Mouse (Mus musculus) erythroblast, embryonic 14.5 days (primary cell): ENCODE results near the gene Lrrc1. TPM values are rescaled to one million over a fixed set of nuclear protein-coding genes. Genes with fewer than 3 reads are reported as not detected.

Source experiments
- H3K27me3 ChIP-seq: 2 replicates; pipeline ENCODE4 v1.6.1; 2012; ENCODE audit warnings: inconsistent platforms; ENCODE audit not compliant: control insufficient read depth
- H3K36me3 ChIP-seq: 2 replicates; pipeline ENCODE4 v1.6.1; 2012; ENCODE audit warnings: mild to moderate bottlenecking, inconsistent platforms; ENCODE audit not compliant: control insufficient read depth
- H3K4me1 ChIP-seq: 2 replicates; pipeline ENCODE4 v1.6.1; 2012; ENCODE audit warnings: inconsistent platforms; ENCODE audit not compliant: control insufficient read depth
- H3K4me3 ChIP-seq: replicated peaks from 2 replicates; pipeline ENCODE3; 2012; ENCODE audit warnings: moderate library complexity, mild to moderate bottlenecking, inconsistent platforms
- H3K9me3 ChIP-seq: 2 replicates; pipeline ENCODE4 v1.6.1; 2012; ENCODE audit warnings: low read length, inconsistent platforms, mixed read lengths; ENCODE audit not compliant: control insufficient read depth
- GATA1 ChIP-seq: IDR thresholded peaks from 2 replicates; pipeline ENCODE4 v1.6.1; 2012; ENCODE audit warnings: low read length, inconsistent platforms, mixed read lengths
- TAL1 ChIP-seq: IDR thresholded peaks from 3 replicates; pipeline ENCODE4 v1.6.1; 2012; ENCODE audit warnings: low read length, inconsistent platforms, mixed read lengths
- polyA plus RNA-seq: library from polyadenylated mRNA; stranded (reverse); fragments of >175 nt; gene quantifications from 2 replicates; pipeline ENCODE4 v1.2.3, GENCODE M21; 2012

Lrrc1 gene
- polyA plus RNA-seq, 1 experiment = 0.09 TPM

GRCm38 (mm10) chr9:77418800-77419199 is 125.9 kb downstream of the Lrrc1 start:
- Histone ChIP-seq H3K9me3 (no peaks in the 10 kb centered on the region), H3K27me3 (no peaks in the 10 kb centered on the region), H3K36me3 (no peaks in the 10 kb centered on the region), H3K4me1 (peaks cover 39% of the 10 kb centered on the region), H3K4me3 (no peak overlapping the region)
- TF ChIP-seq GATA1 (no peak), TAL1 (no peak)

GRCm38 (mm10) chr9:77416486-77416885 is 128.2 kb downstream of the Lrrc1 start:
- no peak overlapping the region for H3K4me3 ChIP-seq
- no peak for TF ChIP-seq TAL1
- H3K9me3 ChIP-seq = no peaks in the 10 kb centered on the region
- peaks cover 29% of the 10 kb centered on the region for H3K4me1 ChIP-seq
- no peaks in the 10 kb centered on the region for H3K36me3 ChIP-seq
- H3K27me3 ChIP-seq = no peaks in the 10 kb centered on the region

DNA sequence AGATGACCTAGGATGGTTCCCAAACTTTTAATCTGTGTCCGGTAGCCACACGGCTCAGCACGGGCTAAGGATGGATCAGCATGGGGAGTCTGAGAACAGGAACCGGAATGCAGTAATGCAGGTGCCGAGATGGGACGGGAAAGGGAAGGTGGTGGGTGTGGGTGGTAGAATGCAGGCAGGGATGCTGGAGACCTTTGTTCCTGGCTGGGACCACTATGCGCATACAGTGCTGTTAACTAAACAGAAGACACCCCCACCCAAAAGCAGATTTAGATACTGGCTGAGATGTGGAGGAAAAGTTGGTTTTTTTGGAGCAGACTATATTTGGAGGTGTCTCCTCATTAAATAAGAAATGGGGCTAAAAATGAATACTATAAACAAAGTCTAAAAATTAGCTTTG is 128.7 kb downstream of the Lrrc1 start:
- H3K27me3 ChIP-seq = no peaks in the 10 kb centered on the region
- H3K36me3 ChIP-seq = no peaks in the 10 kb centered on the region
- H3K4me1 ChIP-seq = peaks cover 26% of the 10 kb centered on the region
- H3K4me3 ChIP-seq = no peak overlapping the region
- TF ChIP-seq GATA1 (no peak), TAL1 (no peak)
- H3K9me3 ChIP-seq = no peaks in the 10 kb centered on the region

DNA sequence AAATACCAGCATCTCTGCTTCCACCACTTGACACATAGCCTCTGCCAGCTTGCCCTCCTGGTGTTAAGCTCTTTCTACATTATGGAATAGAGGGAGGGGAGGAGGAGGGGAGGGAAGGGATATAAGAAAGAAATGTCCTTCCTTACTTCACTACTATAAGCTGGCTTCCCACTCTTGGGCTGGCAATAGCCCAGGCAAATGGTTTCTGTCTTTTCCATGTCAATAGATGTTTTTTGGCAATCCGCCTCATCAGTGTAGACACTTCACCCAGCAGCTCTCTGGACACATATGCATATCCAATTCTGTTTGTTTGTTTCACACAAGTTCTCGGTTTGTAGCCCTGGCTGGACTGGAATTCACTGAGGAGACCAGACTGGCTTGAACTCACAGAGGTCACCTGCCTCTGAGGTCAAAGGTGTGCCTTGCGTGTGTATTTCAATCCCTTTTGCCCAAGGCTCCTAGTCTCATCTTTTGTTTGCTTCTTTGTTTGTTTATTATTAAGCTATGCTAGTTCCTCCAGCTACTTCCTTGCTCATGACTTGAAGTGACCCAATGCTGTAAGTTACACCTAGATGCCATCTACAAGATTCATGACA is 132.7 kb downstream of the Lrrc1 start:
- no peaks in the 10 kb centered on the region for H3K4me1 ChIP-seq

GRCm38 (mm10) chr9:77410968-77411367 is 133.7 kb downstream of the Lrrc1 start:
- no peak for TF ChIP-seq GATA1
- no peak for TF ChIP-seq TAL1

More for the DNA sequence above, 132.7 kb downstream of the Lrrc1 start:
- Histone ChIP-seq H3K36me3 (no peaks in the 10 kb centered on the region), H3K27me3 (no peaks in the 10 kb centered on the region), H3K4me3 (no peak overlapping the region), H3K9me3 (no peaks in the 10 kb centered on the region)
- TF ChIP-seq GATA1 (no peak), TAL1 (no peak)

GRCm38 (mm10) chr9:77410524-77410923 is 134.1 kb downstream of the Lrrc1 start:
- TF ChIP-seq TAL1 = no peak
- Histone ChIP-seq H3K27me3 (no peaks in the 10 kb centered on the region), H3K4me1 (no peaks in the 10 kb centered on the region), H3K9me3 (no peaks in the 10 kb centered on the region), H3K36me3 (no peaks in the 10 kb centered on the region), H3K4me3 (no peak overlapping the region)

More at GRCm38 (mm10) chr9:77410968-77411367, 133.7 kb downstream of the Lrrc1 start:
- H3K4me1 ChIP-seq = no peaks in the 10 kb centered on the region
- no peaks in the 10 kb centered on the region for H3K36me3 ChIP-seq
- H3K4me3 ChIP-seq = no peak overlapping the region
- H3K27me3 ChIP-seq = no peaks in the 10 kb centered on the region
- no peaks in the 10 kb centered on the region for H3K9me3 ChIP-seq

DNA sequence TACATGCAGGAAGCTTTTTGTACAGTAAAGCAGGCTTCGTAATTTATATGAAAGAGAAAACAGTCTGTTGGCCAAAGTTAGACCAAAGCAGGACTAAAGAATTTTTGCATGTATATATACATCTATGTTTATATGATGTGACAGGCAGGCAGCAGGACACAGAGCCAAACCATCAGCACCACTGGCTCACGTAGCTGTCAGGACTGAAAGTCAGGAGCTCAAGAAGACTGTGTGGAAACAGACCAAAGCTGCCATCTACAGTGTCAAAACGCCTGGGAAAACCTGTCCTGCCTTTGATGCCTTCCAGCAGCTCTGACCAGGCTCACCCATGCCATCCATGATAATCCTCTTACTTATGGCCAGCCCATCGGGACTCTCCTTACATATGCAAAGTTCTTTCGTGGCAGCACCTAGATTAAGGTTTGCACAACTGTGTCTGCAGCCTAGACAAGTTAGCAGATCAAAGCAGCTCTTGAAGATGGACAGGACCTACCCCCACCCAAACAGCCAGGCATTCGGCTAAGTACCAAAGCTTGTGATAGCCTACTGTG is 136.5 kb downstream of the Lrrc1 start:
- H3K36me3 ChIP-seq = no peaks in the 10 kb centered on the region
- H3K4me1 ChIP-seq = no peaks in the 10 kb centered on the region
- no peak overlapping the region for H3K4me3 ChIP-seq
- H3K27me3 ChIP-seq = no peaks in the 10 kb centered on the region
- H3K9me3 ChIP-seq = no peaks in the 10 kb centered on the region
- no peak for TF ChIP-seq TAL1
- no peak for TF ChIP-seq GATA1

DNA sequence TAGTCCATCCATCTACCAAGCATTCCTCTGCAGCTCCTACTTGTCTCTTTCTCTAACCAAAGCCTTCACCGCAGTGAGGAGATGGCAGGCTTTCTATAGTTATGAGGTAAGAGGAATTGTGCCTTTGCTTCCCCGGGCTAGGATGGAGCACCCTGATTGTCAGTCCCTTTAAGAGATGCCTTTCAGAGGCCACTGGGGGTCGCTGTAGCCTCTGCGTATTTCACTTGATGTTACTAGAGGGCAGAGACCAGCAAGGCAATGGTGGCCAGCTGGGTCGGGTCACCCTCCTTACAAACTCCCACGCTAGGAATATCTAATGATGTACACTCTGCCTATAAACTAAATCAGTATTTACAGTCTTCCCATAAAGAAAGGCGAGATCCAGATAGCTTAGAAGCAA is 137.8 kb downstream of the Lrrc1 start:
- Histone ChIP-seq H3K4me3 (no peak overlapping the region), H3K4me1 (no peaks in the 10 kb centered on the region), H3K9me3 (no peaks in the 10 kb centered on the region), H3K36me3 (no peaks in the 10 kb centered on the region), H3K27me3 (no peaks in the 10 kb centered on the region)
- TF ChIP-seq GATA1 (no peak), TAL1 (no peak)

DNA sequence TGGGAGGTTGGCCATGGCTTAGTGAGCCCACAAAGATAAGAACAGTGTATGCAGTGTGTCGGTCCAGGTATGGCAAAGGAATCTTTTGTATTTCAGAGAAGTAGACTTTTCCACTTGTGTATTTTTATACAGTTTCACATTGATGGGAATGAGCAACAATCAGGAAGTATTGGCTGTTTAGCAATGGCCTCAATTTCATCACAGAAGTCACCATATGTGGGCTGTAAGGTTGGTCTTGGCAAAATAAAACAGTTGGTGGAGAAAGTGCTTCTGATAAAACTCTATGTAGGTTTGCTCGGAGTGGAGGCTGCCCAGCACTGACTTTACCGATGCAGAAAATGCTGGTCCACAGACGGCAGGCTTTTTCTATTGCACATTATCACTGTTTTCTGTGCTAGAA is 140.2 kb downstream of the Lrrc1 start:
- TF ChIP-seq TAL1 (no peak), GATA1 (no peak)
- no peaks in the 10 kb centered on the region for H3K4me1 ChIP-seq
- H3K9me3 ChIP-seq = no peaks in the 10 kb centered on the region
- H3K27me3 ChIP-seq = no peaks in the 10 kb centered on the region
- H3K4me3 ChIP-seq = no peak overlapping the region
- no peaks in the 10 kb centered on the region for H3K36me3 ChIP-seq

GRCm38 (mm10) chr9:77403961-77404360 is 140.7 kb downstream of the Lrrc1 start:
- H3K9me3 ChIP-seq = no peaks in the 10 kb centered on the region
- no peak for TF ChIP-seq TAL1
- no peak for TF ChIP-seq GATA1
- H3K36me3 ChIP-seq = no peaks in the 10 kb centered on the region
- H3K4me1 ChIP-seq = no peaks in the 10 kb centered on the region
- H3K4me3 ChIP-seq = no peak overlapping the region
- no peaks in the 10 kb centered on the region for H3K27me3 ChIP-seq
